Mouse (Mus musculus): Measurements from ENCODE around the gene Erich3.

- TF ChIP-seq CTCF (IDR thresholded peaks at IDR 0.05; ENCODE audit: low read depth) (no peak), EP300 (optimal IDR thresholded peaks at IDR 0.05) (no peak)
These were observed 122.7 kb downstream of the Erich3 start for GRCm38 (mm10) chr3:154786354-154786753.
